Mouse (Mus musculus) lung, embryonic 14.5 days (tissue): Measurements from ENCODE around the gene Rap1gap2. TPM values are rescaled to one million over a fixed set of nuclear protein-coding genes. Genes with fewer than 3 reads are reported as not detected.
A peak's percentile ranks its signal among the peaks of the same experiment; 100 is the strongest.

ENCODE experiments used
- ATAC-seq: fragments of 200-750 bp; cut with Nextera tagmentation; 2 replicates; pipeline ENCODE4 v1.8.0; 2017; ENCODE audit warnings: mild to moderate bottlenecking, moderate TSS enrichment, moderate library complexity; ENCODE audit not compliant: insufficient read depth
- DNase-seq: peaks from one replicate; pipeline ENCODE4 v3.0.0-alpha.2; 2015
- H3K27ac ChIP-seq: fragments of 300-500 bp; sonication (generic); 2 replicates; pipeline ENCODE4 v1.5.1; 2014; ENCODE audit warnings: low read depth, mild to moderate bottlenecking, moderate library complexity
- H3K27me3 ChIP-seq: fragments of 300-500 bp; sonication (generic); 2 replicates; pipeline ENCODE4 v1.6.1; 2014; ENCODE audit warnings: low read length, control low read depth; ENCODE audit not compliant: insufficient read depth
- H3K36me3 ChIP-seq: fragments of 300-500 bp; sonication (generic); 2 replicates; pipeline ENCODE4 v1.6.1; 2014; ENCODE audit warnings: control low read depth; ENCODE audit not compliant: insufficient read depth
- H3K4me1 ChIP-seq: fragments of 300-500 bp; sonication (generic); 2 replicates; pipeline ENCODE4 v1.6.1; 2014; ENCODE audit warnings: antibody characterized with exemption, control low read depth; ENCODE audit not compliant: insufficient read depth
- H3K4me2 ChIP-seq: fragments of 300-500 bp; sonication (generic); 2 replicates; pipeline ENCODE4 v1.6.1; 2014; ENCODE audit warnings: mild to moderate bottlenecking
- H3K4me3 ChIP-seq: fragments of 300-500 bp; sonication (generic); 2 replicates; pipeline ENCODE4 v1.5.1; 2014; ENCODE audit warnings: low read depth, low read length
- H3K9ac ChIP-seq: fragments of 300-500 bp; sonication (generic); 2 replicates; pipeline ENCODE4 v1.6.1; 2014
- H3K9me3 ChIP-seq: fragments of 300-500 bp; sonication (generic); 2 replicates; pipeline ENCODE4 v1.6.1; 2016; ENCODE audit warnings: low read depth, low read length, control low read depth
- CTCF ChIP-seq: IDR thresholded peaks from 2 replicates; pipeline ENCODE4 v1.5.1; 2016; ENCODE audit warnings: antibody characterized with exemption, low read depth
- WGBS: fragments of 180-500 bp; shearing (Covaris S2); extraction: QIAGEN DNeasy Blood & Tissue Kit; methylation state at CpG from one replicate; pipeline ENCODE4 v1.1.7; 2014; 5-methylcytosine and 5-hydroxymethylcytosine counted together
- polyA plus RNA-seq: library from polyadenylated mRNA; unstranded; fragments of >200 nt; fragmentation: Nextera tagmentation; extraction: Ambion mirVana; gene quantifications from 2 replicates; pipeline ENCODE4 v1.2.1, GENCODE M21; 2014

Gene Rap1gap2
- polyA plus RNA-seq, 1 experiment from 2014 or later, result 2.6 TPM

DNA sequence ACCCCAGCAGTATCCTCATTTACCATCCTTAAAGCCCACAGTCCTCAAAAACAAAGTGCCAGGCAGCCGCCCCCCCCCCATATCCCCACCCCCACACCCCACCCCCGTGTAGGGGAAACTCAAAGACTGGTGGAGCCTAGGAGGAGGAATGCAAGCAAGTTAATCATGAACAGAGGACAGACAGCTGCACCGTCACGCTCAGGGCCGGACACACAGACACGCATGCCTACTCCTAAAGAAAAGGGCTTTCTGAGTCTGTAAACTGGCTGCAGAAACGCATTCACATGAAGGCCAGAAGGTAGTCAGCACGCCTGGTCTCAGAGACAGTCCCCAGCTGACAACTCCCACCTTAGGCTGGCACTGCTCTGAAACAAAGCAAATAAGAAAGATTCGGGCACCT, 85.1 kb downstream of the Rap1gap2 start:
- Histone ChIP-seq H3K27me3 (peaks cover 28% of the 10 kb centered on the region), H3K4me1 (0 out of 2 replicates have a peak, but pooled peaks cover 6% of the 10 kb centered on the region), H3K9me3 (no peaks in the 10 kb centered on the region), H3K36me3 (no peaks in the 10 kb centered on the region), H3K4me2 (no peak overlapping the region), H3K9ac (no peak overlapping the region), H3K4me3 (no peak overlapping the region), H3K27ac (no peak overlapping the region)
- DNase-seq, result no peak
- WGBS, result 47% methylated on average over 9 of the region's 9 CpGs
- TF ChIP-seq CTCF, result no peak
- ATAC-seq, result no peak

- Histone ChIP-seq H3K9ac (no peak overlapping the region), H3K4me1 (0 out of 2 replicates have a peak, but pooled peaks cover 6% of the 10 kb centered on the region), H3K4me3 (no peak overlapping the region), H3K27ac (no peak overlapping the region), H3K27me3 (peaks cover 28% of the 10 kb centered on the region), H3K9me3 (no peaks in the 10 kb centered on the region), H3K36me3 (no peaks in the 10 kb centered on the region), H3K4me2 (no peak overlapping the region)
- TF ChIP-seq CTCF, result no peak
- WGBS, result 83% methylated on average over 7 of the region's 7 CpGs
- no peak for ATAC-seq
- DNase-seq, result no peak
Observed at GRCm38 (mm10) chr11:74525205-74525604, 85.5 kb downstream of the Rap1gap2 start.

- TF ChIP-seq CTCF, result no peak
- no peaks in the 10 kb centered on the region for H3K9me3 ChIP-seq
- 0 out of 2 replicates have a peak, but pooled peaks cover 6% of the 10 kb centered on the region for H3K4me1 ChIP-seq
- no peak overlapping the region for H3K27ac ChIP-seq
- H3K4me2 ChIP-seq, result no peak overlapping the region
- H3K36me3 ChIP-seq, result no peaks in the 10 kb centered on the region
- H3K4me3 ChIP-seq, result no peak overlapping the region
- DNase-seq (no peak), ATAC-seq (no peak)
- H3K9ac ChIP-seq, result no peak overlapping the region
- WGBS, result 57% methylated on average over 9 of the region's 9 CpGs
- H3K27me3 ChIP-seq, result peaks cover 28% of the 10 kb centered on the region
Observed at GRCm38 (mm10) chr11:74524050-74524965, 86.4 kb downstream of the Rap1gap2 start.

DNA sequence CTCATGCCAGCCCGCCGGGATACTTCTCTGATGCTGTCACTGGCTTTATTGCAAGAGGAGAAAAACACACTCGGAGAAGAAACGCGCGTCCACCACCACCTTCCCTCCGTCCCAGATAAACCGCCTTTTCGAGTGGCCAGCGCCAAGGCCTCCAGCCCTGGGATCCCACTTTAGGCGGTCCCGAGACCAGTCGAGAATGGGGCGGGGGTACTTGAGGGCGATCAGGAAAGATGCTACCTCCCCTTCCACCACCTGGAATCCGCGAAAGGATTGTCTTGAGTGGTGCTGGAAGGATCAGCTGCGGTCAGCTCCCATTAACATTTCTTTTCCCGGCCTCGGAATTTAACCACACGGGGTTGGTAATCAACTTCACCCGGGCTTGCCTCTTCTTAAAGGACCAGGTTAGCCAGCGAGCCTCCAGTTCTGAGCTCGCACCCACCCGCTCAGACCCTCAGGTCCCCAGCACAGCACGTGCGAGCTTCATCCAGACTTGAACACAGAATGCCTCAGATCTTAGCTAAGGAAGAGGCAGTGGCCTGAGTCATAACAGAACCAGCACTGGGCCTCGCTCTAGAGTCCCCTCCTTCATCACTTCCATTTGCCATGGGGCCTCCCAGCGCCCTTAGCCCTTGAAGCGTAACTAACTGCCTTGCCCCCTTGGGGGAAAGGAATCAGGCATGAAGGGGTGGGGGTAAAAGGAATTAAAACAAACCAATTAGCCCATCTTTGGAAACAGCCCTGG, 87.3 kb downstream of the Rap1gap2 start:
- ATAC-seq (no peak; the same call in 1 of the 2 replicates), DNase-seq (no peak)
- TF ChIP-seq CTCF, result no peak
- peak overlapping the region; percentile 59 for H3K4me3 ChIP-seq
- H3K36me3 ChIP-seq, result no peaks in the 10 kb centered on the region
- no peaks in the 10 kb centered on the region for H3K9me3 ChIP-seq
- H3K27me3 ChIP-seq, result peaks cover 28% of the 10 kb centered on the region
- 0 out of 2 replicates have a peak, but pooled peaks cover 6% of the 10 kb centered on the region for H3K4me1 ChIP-seq
- WGBS, result 6% methylated on average over 30 of the region's 30 CpGs
- H3K27ac ChIP-seq, result peak overlapping the region; percentile 50; the same call in 1 of the 2 replicates
- peak overlapping the region; percentile 90 for H3K4me2 ChIP-seq
- peak overlapping the region; percentile 64; the same call in 1 of the 2 replicates for H3K9ac ChIP-seq

GRCm38 (mm10) chr11:74522487-74523209, 88.1 kb downstream of the Rap1gap2 start:
- peak overlapping the region; percentile 59 for H3K4me3 ChIP-seq
- WGBS, result under 1% methylated on average over 85 of the region's 87 CpGs
- peaks cover 28% of the 10 kb centered on the region for H3K27me3 ChIP-seq
- peak overlapping the region; percentile 64 for H3K9ac ChIP-seq
- no peaks in the 10 kb centered on the region for H3K9me3 ChIP-seq
- peak; percentile 80 for ATAC-seq
- peak overlapping the region; percentile 90 for H3K4me2 ChIP-seq
- DNase-seq, result peak; percentile 63
- H3K4me1 ChIP-seq, result 0 out of 2 replicates have a peak, but pooled peaks cover 6% of the 10 kb centered on the region
- no peaks in the 10 kb centered on the region for H3K36me3 ChIP-seq
- peak overlapping the region; percentile 50; the same call in 1 of the 2 replicates for H3K27ac ChIP-seq
- no peak for TF ChIP-seq CTCF

- no peaks in the 10 kb centered on the region for H3K36me3 ChIP-seq
- peak overlapping the region; percentile 90 for H3K4me2 ChIP-seq
- H3K9ac ChIP-seq, result peak overlapping the region; percentile 64
- ATAC-seq, result no peak
- no peak for TF ChIP-seq CTCF
- H3K27me3 ChIP-seq, result peaks cover 28% of the 10 kb centered on the region
- H3K4me1 ChIP-seq, result 0 out of 2 replicates have a peak, but pooled peaks cover 6% of the 10 kb centered on the region
- no peak overlapping the region; the same call in 1 of the 2 replicates for H3K27ac ChIP-seq
- peak overlapping the region; percentile 59 for H3K4me3 ChIP-seq
- DNase-seq, result peak; percentile 65
- H3K9me3 ChIP-seq, result no peaks in the 10 kb centered on the region
- 1% methylated on average over 29 of the region's 29 CpGs for WGBS
Observed at GRCm38 (mm10) chr11:74521981-74522486, 88.7 kb downstream of the Rap1gap2 start.
